Mouse (Mus musculus) right cerebral cortex, postnatal 36 days (tissue): ENCODE results near the gene Cd38.

Experiments
- DNase-seq, 2 experiments: peaks; one replicate each; pipeline ENCODE4 v3.0.0; 2022; ENCODE audit warnings: low spot score in 2 of 2, mixed read lengths in 1 of 2

Cd38 gene

DNA sequence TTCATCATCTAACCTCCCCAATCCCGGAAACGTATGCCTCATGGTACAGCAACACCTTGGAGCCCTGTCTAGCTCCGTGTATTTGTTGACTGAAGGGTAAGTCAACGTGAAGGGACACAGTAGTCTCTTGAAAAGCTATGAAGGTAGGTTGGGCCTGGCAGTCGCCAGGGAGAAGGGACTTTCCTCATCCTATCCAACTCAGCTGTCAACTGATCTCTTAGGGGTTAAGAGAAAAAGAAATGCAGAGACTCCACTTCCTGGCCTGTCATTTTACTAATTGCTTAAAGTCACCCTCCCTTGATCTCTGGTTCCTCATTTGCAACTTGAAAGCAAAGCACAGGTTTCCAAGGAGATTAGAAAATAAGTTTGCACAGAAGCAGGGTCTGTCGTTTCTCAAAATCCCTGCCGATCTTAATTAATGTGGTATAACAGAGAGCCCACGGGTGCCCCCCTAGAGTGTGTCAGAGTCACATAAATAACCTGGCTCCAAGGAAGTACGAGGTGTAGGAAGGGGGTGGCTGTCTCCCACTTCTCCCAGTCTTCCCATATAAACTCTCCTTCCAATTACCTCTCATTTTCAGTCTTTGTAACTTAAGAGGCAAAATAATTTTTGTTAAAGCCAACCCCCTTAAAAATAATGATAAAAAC lies 79.1 kb downstream of the Cd38 start:
- DNase-seq: no peak

GRCm38 (mm10) chr5:43948111-43948743 lies 79.9 kb downstream of the Cd38 start:
- DNase-seq: peak; percentile 1 to 10

- no peak for DNase-seq
These were observed 80.5 kb downstream of the Cd38 start for GRCm38 (mm10) chr5:43948748-43949275.

- no peak for DNase-seq
These were observed 84.9 kb downstream of the Cd38 start for GRCm38 (mm10) chr5:43953241-43953640.

DNA sequence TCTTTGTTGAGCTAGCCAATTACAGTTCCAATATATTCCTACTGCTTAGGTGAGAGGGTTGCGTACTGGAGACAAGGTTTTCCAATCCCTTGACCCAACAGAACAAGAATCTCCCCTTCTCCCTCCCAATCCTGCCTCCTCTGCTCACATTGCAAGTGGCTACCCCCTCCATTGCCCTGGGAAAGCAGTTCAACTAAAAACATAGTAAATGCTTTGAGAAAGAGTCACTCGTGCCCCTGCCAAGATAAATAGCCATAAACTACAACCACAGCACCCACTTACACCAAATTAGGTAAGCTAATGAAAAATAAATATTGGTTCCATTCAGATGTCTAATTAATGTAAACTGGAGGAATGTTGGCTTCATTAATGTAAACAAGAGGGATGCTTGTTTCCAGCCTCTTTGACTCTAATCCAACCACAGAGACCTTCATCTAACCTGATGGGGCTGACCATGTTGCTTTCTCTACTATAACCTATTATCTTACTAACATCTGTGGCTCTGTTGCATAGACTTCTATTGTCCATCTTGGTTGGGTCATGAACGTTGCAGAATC lies 91.6 kb downstream of the Cd38 start:
- DNase-seq: no peak

DNA sequence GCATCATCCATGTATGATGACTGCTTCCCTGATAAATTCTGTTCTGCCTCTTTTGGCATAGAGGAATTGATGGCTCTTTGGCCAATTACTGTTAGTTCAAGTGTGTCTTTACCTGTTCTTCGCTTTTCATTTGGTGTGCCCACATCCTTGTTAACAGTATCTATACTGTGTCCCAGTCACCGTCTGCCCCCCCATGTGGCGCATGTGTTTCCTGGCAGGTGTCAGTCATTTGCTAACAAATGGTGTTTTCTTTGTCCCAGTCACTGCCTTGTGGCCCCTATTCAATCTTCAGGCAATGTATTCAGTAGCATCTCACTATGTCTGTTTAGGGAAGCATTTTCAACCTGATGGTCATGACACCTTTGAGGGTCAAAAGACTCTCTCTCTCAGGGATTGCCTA lies 92.7 kb downstream of the Cd38 start:
- no peak for DNase-seq
